Mouse (Mus musculus) lung, postnatal 4 days (tissue): Measurements from ENCODE around the gene Tdp1.

ENCODE experiments used
- DNase-seq, 2 experiments: peaks; one replicate each; pipeline ENCODE4 v3.0.0; 2021

Tdp1 gene

GRCm38 (mm10) chr12:100001246-100001645, 116.9 kb downstream of the Tdp1 start:
- no peak for DNase-seq

- DNase-seq = peak; percentile 64 to 87
These were observed 117.6 kb downstream of the Tdp1 start for GRCm38 (mm10) chr12:100001910-100002309.

DNA sequence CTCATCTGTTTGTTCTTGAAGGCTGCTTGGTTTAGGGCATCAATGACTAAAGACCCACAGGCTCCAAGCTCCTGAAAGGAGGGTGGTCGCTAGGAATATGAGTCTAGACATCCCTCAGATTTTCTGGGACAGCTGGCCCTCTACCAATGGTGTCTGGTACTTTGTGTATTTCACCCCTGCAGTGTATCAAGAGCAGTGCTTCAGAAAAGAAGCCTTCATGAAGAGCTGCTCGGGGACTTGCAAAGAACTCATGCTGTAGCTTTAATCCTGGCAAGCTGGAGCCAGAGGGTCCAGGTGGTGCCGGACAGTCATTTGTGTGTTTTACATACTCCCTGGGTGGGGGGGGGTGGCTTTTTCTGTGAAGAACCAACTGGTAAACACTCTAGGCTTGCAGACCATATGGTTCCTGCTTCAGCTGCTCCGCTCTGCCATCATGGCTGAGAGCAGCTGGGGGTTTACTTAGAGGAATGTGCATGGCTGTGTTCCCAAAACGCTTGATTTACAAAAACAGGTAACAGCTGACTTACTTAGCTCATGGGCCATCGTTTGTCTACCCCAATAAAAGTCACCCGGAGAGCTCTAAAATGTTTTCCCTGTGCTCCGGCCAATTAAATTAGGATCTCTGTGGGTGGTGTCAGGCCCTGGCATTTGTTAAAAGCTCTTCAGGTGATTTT, 118.7 kb downstream of the Tdp1 start:
- peak in 1 of 2 experiments; percentile 35 for DNase-seq
